Mouse (Mus musculus): ENCODE data around the gene Gm8362. TPM values are rescaled to one million over a fixed set of nuclear protein-coding genes. Genes with fewer than 3 reads are reported as not detected.
"Not testable (repeated sequence)": the region's sequence is repeated elsewhere in the genome, so short reads cannot be mapped to it uniquely, and the experiment has no call there.

Gene Gm8362
- not detected for total RNA-seq (2018; cell fraction: chromatin; rRNA removed)
- total RNA-seq (2018; cell fraction: cytosol; rRNA removed): not detected
- not detected for total RNA-seq (2018; cell fraction: nucleus; rRNA removed)
- not detected in 3 replicates for polyA plus RNA-seq (2018)

DNA sequence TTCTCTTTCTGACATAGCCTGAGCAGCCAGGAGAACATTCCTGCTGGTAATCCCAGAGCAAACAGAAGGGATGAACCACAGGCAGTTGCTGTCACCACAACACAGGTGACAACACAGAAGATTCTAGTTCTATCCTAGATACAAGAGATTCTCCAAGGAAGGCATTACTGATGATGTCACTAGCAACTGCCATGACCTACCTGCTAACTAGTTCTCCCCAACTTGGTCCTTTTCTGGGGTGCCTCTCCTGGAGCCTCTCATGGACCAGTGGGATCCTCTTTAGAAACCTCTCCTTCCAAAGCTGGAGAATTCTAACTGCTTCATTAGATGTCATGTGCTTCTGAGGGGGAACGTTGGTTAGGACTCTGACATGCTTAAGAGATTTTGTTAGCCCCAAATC lies at the start of gene Gm8362:
Gene Gm8362, minus strand, starts transcription at position 101 of the 400 bp plus-strand sequence.
- not testable (repeated sequence) for H3K4me3 ChIP-seq (ENCODE audit: inconsistent target); H3K27ac ChIP-seq; H3K79me2 ChIP-seq (ENCODE audit: inconsistent target); H3K36me3 ChIP-seq (ENCODE audit: inconsistent target)
- WGBS (ENCODE audit: missing documents): no CpG with 5 or more reads among the region's 1 CpGs

DNA sequence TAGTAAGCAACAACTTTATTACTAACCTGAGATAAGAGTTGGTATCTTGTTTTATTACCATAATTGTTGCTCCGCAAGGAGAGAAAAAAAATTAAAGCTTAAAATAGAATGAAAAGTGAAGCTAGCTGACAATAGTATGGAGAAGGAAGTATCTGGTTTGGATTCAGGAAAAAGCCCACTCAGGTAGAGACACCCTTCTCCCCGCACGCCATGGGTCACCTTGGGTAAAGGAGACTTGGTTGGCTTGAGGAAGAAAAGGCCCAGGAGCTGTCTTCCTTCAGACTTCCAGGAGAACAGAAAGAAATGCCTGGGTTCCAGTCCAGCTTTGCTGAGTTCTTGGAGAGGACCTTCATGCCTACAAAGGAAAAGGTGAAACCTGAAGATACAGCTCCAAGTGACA lies 49.1 kb upstream of the Gm8362 start:
- not testable (repeated sequence) for H3K79me2 ChIP-seq (ENCODE audit: inconsistent target); H3K4me3 ChIP-seq (ENCODE audit: inconsistent target); H3K27ac ChIP-seq; H3K36me3 ChIP-seq (ENCODE audit: inconsistent target)
- WGBS (ENCODE audit: missing documents): 100% methylated on average over 3 of the region's 3 CpGs

DNA sequence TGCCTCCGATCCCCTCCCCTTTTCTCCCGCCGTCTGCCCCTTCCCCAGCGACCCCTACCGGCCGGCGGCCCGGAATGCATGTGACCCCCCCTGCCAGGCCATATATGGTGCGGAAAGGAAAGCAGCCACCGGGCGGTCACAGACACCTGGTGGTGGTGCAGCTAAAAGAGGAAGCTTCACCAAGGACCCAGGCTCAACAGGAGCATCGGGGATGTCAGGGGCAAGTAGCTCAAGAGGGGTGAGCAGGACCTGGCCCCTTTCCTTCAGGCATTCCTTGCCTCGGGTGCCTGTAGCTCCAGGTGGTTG lies 17.0 kb downstream of the Gm8362 start:
- no CpG with 5 or more reads among the region's 13 CpGs for WGBS (ENCODE audit: missing documents)
- not testable (repeated sequence) for H3K4me3 ChIP-seq (ENCODE audit: inconsistent target); H3K36me3 ChIP-seq (ENCODE audit: inconsistent target)

DNA sequence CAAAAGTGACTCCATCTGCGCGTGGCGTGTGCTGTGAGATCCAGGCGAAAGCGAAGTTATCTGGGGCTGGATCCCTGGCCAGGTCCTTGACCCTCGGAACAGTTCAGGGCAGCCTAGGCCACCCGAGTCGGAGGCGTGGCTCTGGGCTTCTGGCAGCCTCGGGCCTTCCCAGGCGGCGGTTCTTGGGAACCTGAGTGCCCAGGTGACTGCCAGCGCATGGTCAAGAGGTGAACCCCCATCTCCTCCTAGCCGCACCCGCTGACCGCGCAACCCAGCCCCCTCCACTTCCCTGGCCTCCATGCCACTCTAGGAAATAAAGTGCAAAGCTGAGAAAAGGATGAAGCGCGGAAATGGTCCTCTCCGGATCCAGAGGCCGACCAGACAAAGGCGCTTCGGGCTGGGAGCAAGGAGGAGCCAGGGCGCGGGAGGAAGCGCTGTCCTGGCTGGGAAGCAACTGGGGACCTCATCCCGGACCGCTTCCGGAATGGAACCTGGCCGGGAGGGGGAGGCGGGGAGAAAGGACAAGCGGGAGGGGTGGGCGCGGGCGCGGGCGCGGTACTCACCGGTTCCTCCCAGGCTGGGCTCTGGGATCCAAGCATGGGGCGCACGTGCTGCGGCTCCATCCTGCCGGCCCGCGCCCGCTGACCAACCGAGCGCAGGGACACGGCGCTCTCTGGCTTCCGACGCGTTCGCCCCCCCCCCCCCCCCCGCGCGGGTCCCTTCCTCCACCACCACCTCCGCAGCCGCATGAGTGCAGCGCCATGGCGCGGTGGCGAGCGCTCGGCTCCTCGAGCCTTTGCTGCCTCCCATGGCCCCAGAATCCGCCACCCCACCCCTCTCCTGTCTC lies 17.6 kb downstream of the Gm8362 start:
- 0% methylated on average over 6 of the region's 67 CpGs for WGBS (ENCODE audit: missing documents)
- H3K27ac ChIP-seq: not testable (repeated sequence)

More for the DNA sequence above, 17.0 kb downstream of the Gm8362 start:
- H3K79me2 ChIP-seq (ENCODE audit: inconsistent target); H3K27ac ChIP-seq: not testable (repeated sequence)

DNA sequence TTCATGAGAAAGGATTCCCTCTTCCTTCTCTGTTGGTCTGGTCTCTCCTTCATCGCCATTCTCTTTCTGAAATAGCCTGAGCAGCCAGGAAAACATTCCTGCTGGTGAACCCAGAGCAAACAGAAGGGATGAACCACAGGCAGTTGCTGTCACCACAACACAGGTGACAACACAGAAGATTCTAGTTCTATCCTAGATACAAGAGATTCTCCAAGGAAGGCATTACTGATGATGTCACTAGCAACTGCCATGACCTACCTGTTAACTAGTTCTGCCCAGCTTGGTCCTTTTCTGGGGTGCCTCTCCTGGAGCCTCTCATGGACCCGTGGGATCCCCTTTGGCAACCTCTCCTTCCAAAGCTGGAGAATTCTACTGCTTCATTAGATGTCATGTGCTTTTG lies 32.0 kb downstream of the Gm8362 start, which contains the start of gene Gm3636:
Gene Gm3636, minus strand, starts transcription at position 101 of the 400 bp plus-strand sequence.
- H3K27ac ChIP-seq; H3K36me3 ChIP-seq (ENCODE audit: inconsistent target); H3K79me2 ChIP-seq (ENCODE audit: inconsistent target); H3K4me3 ChIP-seq (ENCODE audit: inconsistent target): not testable (repeated sequence)
- WGBS (ENCODE audit: missing documents): no CpG with 5 or more reads among the region's 2 CpGs

More for the DNA sequence above, 17.6 kb downstream of the Gm8362 start:
- not testable (repeated sequence) for H3K36me3 ChIP-seq (ENCODE audit: inconsistent target); H3K79me2 ChIP-seq (ENCODE audit: inconsistent target); H3K4me3 ChIP-seq (ENCODE audit: inconsistent target)

DNA sequence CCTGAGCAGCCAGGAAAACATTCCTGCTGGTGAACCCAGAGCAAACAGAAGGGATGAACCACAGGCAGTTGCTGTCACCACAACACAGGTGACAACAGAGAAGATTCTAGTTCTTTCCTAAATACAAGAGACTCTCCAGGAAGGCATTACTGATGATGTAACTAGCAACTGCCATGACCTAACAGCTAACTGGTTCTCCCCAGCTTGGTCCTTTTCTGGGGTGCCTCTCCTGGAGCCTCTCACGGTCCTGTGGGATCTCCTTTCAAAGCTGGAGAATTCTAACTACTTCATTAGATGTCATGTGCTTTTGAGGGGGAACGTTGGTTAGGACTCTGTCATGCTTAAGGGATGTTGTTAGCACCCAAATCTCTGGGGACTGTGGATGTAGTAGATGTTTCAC lies 54.1 kb downstream of the Gm8362 start, which contains the start of gene Gm8050:
Gene Gm8050, minus strand, starts transcription at position 101 of the 400 bp plus-strand sequence.
- H3K4me3 ChIP-seq (ENCODE audit: inconsistent target); H3K27ac ChIP-seq; H3K36me3 ChIP-seq (ENCODE audit: inconsistent target); H3K79me2 ChIP-seq (ENCODE audit: inconsistent target): not testable (repeated sequence)
- no CpG with 5 or more reads among the region's 2 CpGs for WGBS (ENCODE audit: missing documents)

Other genes with a start within 250 kb of the Gm8362 start
- not detected in 3 replicates for gene Gm8356, start 237.1 kb downstream of the Gm8362 start, polyA plus RNA-seq (2018)
- gene Gm3629, start 183.8 kb downstream of the Gm8362 start, polyA plus RNA-seq (2018): not detected in 3 replicates
- not detected in 3 replicates for gene Gm3460, start 152.0 kb downstream of the Gm8362 start, polyA plus RNA-seq (2018)
- not detected in 3 replicates for gene Gm10251, start 90.2 kb downstream of the Gm8362 start, polyA plus RNA-seq (2018)
- gene Gm8050, start 54.2 kb downstream of the Gm8362 start, polyA plus RNA-seq (2018): not detected in 3 replicates
- not detected in 3 replicates for gene Gm3636, start 32.1 kb downstream of the Gm8362 start, polyA plus RNA-seq (2018)
- not detected in 3 replicates for gene Gm3642, start 65.9 kb upstream of the Gm8362 start, polyA plus RNA-seq (2018)
- gene Gm3667, start 115.6 kb upstream of the Gm8362 start, polyA plus RNA-seq (2018): not detected in 3 replicates
- gene Gm6356, start 199.4 kb upstream of the Gm8362 start, polyA plus RNA-seq (2018): not detected in 3 replicates

Data from macrophage (primary cell).